Mouse (Mus musculus): ENCODE data around the gene Prkar2b.

Prkar2b gene

DNA sequence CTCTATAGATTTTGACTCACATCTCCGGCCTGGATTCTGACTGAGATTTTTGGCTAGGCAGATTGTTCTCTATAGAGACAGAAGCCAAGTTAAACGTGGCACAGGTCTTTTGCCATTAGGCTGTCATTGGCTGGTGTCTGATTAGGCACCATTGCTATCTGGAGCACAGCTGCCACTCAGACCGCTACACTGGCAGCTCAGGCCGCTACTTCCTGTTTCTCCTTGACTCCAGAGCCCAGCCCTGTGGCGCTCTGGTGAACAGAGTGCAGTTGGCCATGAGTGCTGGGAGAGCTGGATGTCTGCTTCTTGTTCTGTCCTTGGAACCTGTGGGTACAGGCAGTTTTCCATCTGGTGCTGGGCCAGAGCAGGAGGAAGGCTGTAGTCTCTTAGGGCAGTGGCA is 143.9 kb downstream of the Prkar2b start:
- DNase-seq: no peak

DNA sequence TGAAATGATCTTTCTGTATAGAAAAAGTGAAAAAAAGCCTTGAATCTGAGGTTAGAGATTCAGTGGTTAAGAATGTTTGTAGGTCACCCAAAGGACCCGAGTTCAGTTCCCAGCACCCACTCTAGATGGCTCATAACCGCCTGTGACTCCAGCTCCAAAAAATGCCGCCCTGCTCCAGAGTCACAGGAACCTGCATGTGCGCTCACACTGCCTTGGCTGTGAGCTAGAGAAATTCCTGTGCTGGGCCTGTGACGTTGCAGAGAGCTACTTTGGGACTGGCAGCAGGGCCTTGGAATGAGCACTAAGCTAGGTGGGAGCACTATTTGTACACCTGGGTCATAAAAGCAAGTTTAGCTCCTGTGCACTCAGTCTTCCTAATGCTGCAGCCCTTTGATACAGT is 144.4 kb downstream of the Prkar2b start:
- DNase-seq: no peak

DNA sequence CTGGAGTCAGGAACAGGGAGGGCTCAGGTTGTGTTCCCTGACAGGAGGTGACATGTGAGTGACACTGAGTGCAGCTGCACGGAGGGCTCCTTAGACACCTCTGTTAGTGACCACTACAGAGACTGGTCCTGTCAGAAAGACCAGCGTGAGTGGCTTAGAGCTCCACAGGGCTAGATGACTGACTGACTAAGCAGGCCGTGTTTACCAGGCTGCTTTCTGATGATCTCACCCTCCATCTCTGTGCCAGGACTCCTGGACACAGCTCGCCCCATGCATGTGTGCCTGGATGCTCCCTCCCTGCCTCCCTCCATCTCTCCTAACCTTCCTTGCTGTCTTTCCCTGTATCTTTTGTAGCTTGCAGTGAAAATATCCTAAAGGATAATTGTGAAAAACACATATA is 147.5 kb downstream of the Prkar2b start:
- no peak for DNase-seq

DNA sequence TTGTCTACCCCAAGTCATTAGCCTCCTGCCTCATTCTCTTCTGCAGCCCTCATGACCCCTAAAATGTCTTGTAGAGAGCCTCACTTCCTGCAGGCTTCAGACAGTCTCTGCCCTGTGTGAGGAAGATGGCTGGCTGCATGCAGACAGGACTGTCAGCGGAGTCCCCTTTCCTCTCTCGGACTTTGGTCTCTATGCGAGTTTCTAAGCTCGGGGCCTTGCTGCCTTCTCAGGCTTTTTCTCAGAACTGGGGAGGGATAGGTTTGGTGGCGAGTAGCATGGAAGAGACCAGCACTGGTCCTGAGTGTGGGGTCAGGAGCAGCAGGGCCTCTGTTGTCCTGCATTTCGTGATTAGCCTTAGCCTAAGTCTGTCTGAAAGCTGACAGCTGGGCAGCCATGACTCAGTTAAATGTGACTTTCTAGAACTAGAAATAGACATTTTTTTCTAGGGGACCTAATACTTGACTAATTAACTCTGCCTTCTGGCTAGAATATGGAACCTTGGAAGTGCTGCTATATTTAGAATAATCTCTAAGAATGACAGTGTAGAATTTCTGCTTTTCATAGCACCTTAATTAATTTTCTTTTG is 148.0 kb downstream of the Prkar2b start:
- no peak for DNase-seq
